Mouse (Mus musculus) heart, postnatal 0 days (tissue): Measurements from ENCODE around the gene Bbs9.

Experiments
- CTCF ChIP-seq: IDR thresholded peaks from 2 replicates; pipeline ENCODE4 v1.5.1; 2016; ENCODE audit warnings: antibody characterized with exemption, control low read depth, low read depth
- EP300 ChIP-seq: IDR thresholded peaks from 2 replicates; pipeline ENCODE4 v1.6.1; 2016; ENCODE audit warnings: antibody characterized with exemption, low read depth

- TF ChIP-seq CTCF: no peak
- TF ChIP-seq EP300: no peak
These were observed 108.7 kb downstream of the Bbs9 start for GRCm38 (mm10) chr9:22584221-22584620.
